In genomic region chr4:123633370-123633769, GRCm38 (mm10) we compare ENCODE assay signal across 8 mouse cellular contexts. TPM values are rescaled to one million over a fixed set of nuclear protein-coding genes. Genes with fewer than 3 reads are reported as not detected.
A peak's percentile ranks its signal among the peaks of the same experiment; 100 is the strongest.
DNase-seq lines count a peak whose midpoint lies in the region; ATAC-seq lines count a peak whose summit lies in the region.

No protein-coding gene starts in this region.

- 29% methylated on average over 3 of the region's 3 CpGs for WGBS in midbrain, embryonic 10.5 days
- 45% methylated on average over 3 of the region's 3 CpGs for WGBS in midbrain, embryonic 13.5 days
- 29% methylated on average over 3 of the region's 3 CpGs for WGBS in lung, embryonic 16.5 days

- H3K9me3 ChIP-seq in midbrain, embryonic 10.5 days (replicated peaks): no peaks in the 10 kb centered on the region; the same call in 1 of the 2 replicates
- peaks cover 3% of the 10 kb centered on the region; the same call in 1 of the 2 replicates for H3K9me3 ChIP-seq in midbrain, embryonic 13.5 days
- H3K9me3 ChIP-seq in lung, embryonic 16.5 days (ENCODE audit: control insufficient read depth, low read length): no peaks in the 10 kb centered on the region

- no peak overlapping the region for H3K27ac ChIP-seq in midbrain, embryonic 10.5 days (replicated peaks)
- H3K27ac ChIP-seq in midbrain, embryonic 13.5 days: no peak overlapping the region
- H3K27ac ChIP-seq in lung, embryonic 16.5 days (ENCODE audit: low read length): peak overlapping the region; percentile 76

- ATAC-seq in midbrain, embryonic 13.5 days: no peak
- peak; percentile 87 for ATAC-seq in granulocyte monocyte progenitor cell, adult 5-6 weeks (replicated peaks; ENCODE audit: poor library complexity, severe bottlenecking)
- peak; percentile 83 for ATAC-seq in lung, embryonic 16.5 days (ENCODE audit: low read depth)

- no peaks in the 10 kb centered on the region for H3K27me3 ChIP-seq in midbrain, embryonic 10.5 days (ENCODE audit: low read depth, poor library complexity, severe bottlenecking)
- H3K27me3 ChIP-seq in midbrain, embryonic 13.5 days: no peaks in the 10 kb centered on the region
- no peaks in the 10 kb centered on the region for H3K27me3 ChIP-seq in lung, embryonic 16.5 days (ENCODE audit: control insufficient read depth, insufficient read depth, low read depth, low read length)

- H3K4me3 ChIP-seq in midbrain, embryonic 10.5 days: no peak overlapping the region
- no peak overlapping the region for H3K4me3 ChIP-seq in midbrain, embryonic 13.5 days (replicated peaks)
- no peak overlapping the region for H3K4me3 ChIP-seq in lung, embryonic 16.5 days (ENCODE audit: low read length)

- peaks cover 7% of the 10 kb centered on the region for H3K36me3 ChIP-seq in midbrain, embryonic 10.5 days
- H3K36me3 ChIP-seq in midbrain, embryonic 13.5 days: peaks cover 11% of the 10 kb centered on the region
- no peaks in the 10 kb centered on the region for H3K36me3 ChIP-seq in lung, embryonic 16.5 days (ENCODE audit: control insufficient read depth, insufficient read depth, low read length)

- no peak overlapping the region for H3K4me2 ChIP-seq in midbrain, embryonic 13.5 days (replicated peaks)
- no peak overlapping the region for H3K4me2 ChIP-seq in lung, embryonic 16.5 days (ENCODE audit: low read depth, low read length)

- DNase-seq in midbrain, embryonic 10.5 days (ENCODE audit: low spot score): peak; percentile 37
- DNase-seq in cerebellum, adult 9-10 months: peak; percentile 67
- DNase-seq in kidney, adult 11 months: peak; percentile 91
- DNase-seq in skeletal muscle tissue, adult 2 months (ENCODE audit: low read depth, low spot score): peak; percentile 61
- DNase-seq in c-Kit-positive CD71-positive TER-119-positive erythroid progenitor cells, embryonic 14.5 days (ENCODE audit: low spot score): no peak

- no peak overlapping the region for H3K9ac ChIP-seq in midbrain, embryonic 13.5 days (replicated peaks)
- no peak overlapping the region for H3K9ac ChIP-seq in lung, embryonic 16.5 days (ENCODE audit: low read length)

- H3K4me1 ChIP-seq in midbrain, embryonic 10.5 days: peaks cover 14% of the 10 kb centered on the region
- H3K4me1 ChIP-seq in midbrain, embryonic 13.5 days (replicated peaks): 0 out of 2 replicates have a peak, but pooled peaks cover 5% of the 10 kb centered on the region
- peaks cover 14% of the 10 kb centered on the region for H3K4me1 ChIP-seq in lung, embryonic 16.5 days (replicated peaks; ENCODE audit: control insufficient read depth, insufficient read depth, low read length)

RNA-seq across cellular contexts. Expression of gene Macf1, which starts 50.8 kb away (rescaled TPM):
- 39.2 and 46.2 TPM in 2 replicates for polyA plus RNA-seq in midbrain, embryonic 10.5 days (2016; fragmentation: Nextera tagmentation; extraction: Ambion mirVana)
- polyA plus RNA-seq in midbrain, embryonic 13.5 days (2015; fragmentation: Nextera tagmentation; extraction: Ambion mirVana): 74.9 and 75.4 TPM in 2 replicates
- 127 and 129 TPM in 2 replicates for total RNA-seq in granulocyte monocyte progenitor cell, adult 5-6 weeks (2014; fragmentation: Nextera tagmentation)
- total RNA-seq in granulocyte monocyte progenitor cell, adult 5-6 weeks (2017): 162 and 174 TPM in 2 replicates
- polyA plus RNA-seq in lung, embryonic 16.5 days (2015; fragmentation: Nextera tagmentation; extraction: Ambion mirVana): 77.8 and 89.5 TPM in 2 replicates
